8 mouse cellular contexts compared by ENCODE assay signal in genomic region chr4:109117596-109118326, GRCm38 (mm10).
DNase-seq lines count a peak whose midpoint lies in the region; ATAC-seq and TF ChIP-seq lines count a peak whose summit lies in the region.

No protein-coding gene starts in this region.

- peak overlapping the region; percentile 86 for H3K27ac ChIP-seq in bone marrow, adult 2 months (ENCODE audit: control insufficient read depth, insufficient read depth, low read depth, low read length, poor library complexity)
- H3K27ac ChIP-seq in embryonic facial prominence, embryonic 15.5 days (replicated peaks): peak overlapping the region; percentile 91
- H3K27ac ChIP-seq in limb, embryonic 14.5 days (replicated peaks; ENCODE audit: low read depth, low read length): peak overlapping the region; percentile 88
- peak overlapping the region; percentile 62; the same call in 1 of the 2 replicates for H3K27ac ChIP-seq in midbrain, postnatal 0 days (ENCODE audit: low read depth, low read length)

- DNase-seq in 416B (ENCODE audit: low read depth): peak; percentile 94
- DNase-seq in heart, adult 8-10 months (ENCODE audit: low spot score): peak; percentile 89
- peak; percentile 96 for DNase-seq in kidney, adult 9 months
- DNase-seq in limb, embryonic 14.5 days (ENCODE audit: low spot score): peak; percentile 90
- DNase-seq in midbrain, postnatal 0 days (ENCODE audit: low spot score): peak; percentile 92
- peak; percentile 85 to 88 for DNase-seq in spleen, postnatal 14 days (ENCODE audit: low spot score in 2 of 2)

- WGBS in bone marrow, adult 2 months: 3% methylated on average over 44 of the region's 46 CpGs
- WGBS in embryonic facial prominence, embryonic 15.5 days: under 1% methylated on average over 45 of the region's 46 CpGs
- 0% methylated on average over 28 of the region's 46 CpGs for WGBS in limb, embryonic 14.5 days
- under 1% methylated on average over 34 of the region's 46 CpGs for WGBS in midbrain, postnatal 0 days

- peak overlapping the region; percentile 74 for H3K4me2 ChIP-seq in embryonic facial prominence, embryonic 15.5 days (replicated peaks)
- peak overlapping the region; percentile 56 for H3K4me2 ChIP-seq in limb, embryonic 14.5 days (replicated peaks; ENCODE audit: low read depth, low read length, severe bottlenecking)
- peak overlapping the region; percentile 65 for H3K4me2 ChIP-seq in midbrain, postnatal 0 days (ENCODE audit: low read depth, low read length, poor library complexity, severe bottlenecking)

- peak overlapping the region; percentile 96 for H3K4me3 ChIP-seq in bone marrow, adult 2 months (replicated peaks; ENCODE audit: control insufficient read depth, low read depth, low read length)
- peak overlapping the region; percentile 53 for H3K4me3 ChIP-seq in embryonic facial prominence, embryonic 15.5 days (replicated peaks)
- peak overlapping the region; percentile 57 for H3K4me3 ChIP-seq in limb, embryonic 14.5 days (replicated peaks; ENCODE audit: low read length)
- H3K4me3 ChIP-seq in midbrain, postnatal 0 days (ENCODE audit: low read depth, low read length): peak overlapping the region; percentile 44

- ATAC-seq in embryonic facial prominence, embryonic 15.5 days (ENCODE audit: insufficient number of reproducible peaks, low FRiP score, low TSS enrichment, low read depth): peak; percentile 98
- ATAC-seq in limb, embryonic 14.5 days (ENCODE audit: low FRiP score, low read depth): peak; percentile 98
- peak; percentile 100 for ATAC-seq in midbrain, postnatal 0 days (ENCODE audit: low FRiP score)

- H3K4me1 ChIP-seq in bone marrow, adult 2 months (ENCODE audit: control insufficient read depth, insufficient read depth, low read length): peaks cover 4% of the 10 kb centered on the region; the same call in 1 of the 2 replicates
- peaks cover 25% of the 10 kb centered on the region for H3K4me1 ChIP-seq in embryonic facial prominence, embryonic 15.5 days
- H3K4me1 ChIP-seq in limb, embryonic 14.5 days (ENCODE audit: control insufficient read depth, insufficient read depth, low read length): peaks cover 23% of the 10 kb centered on the region
- H3K4me1 ChIP-seq in midbrain, postnatal 0 days (ENCODE audit: insufficient read depth, low read length): no peaks in the 10 kb centered on the region

- H3K9me3 ChIP-seq in embryonic facial prominence, embryonic 15.5 days (replicated peaks): no peaks in the 10 kb centered on the region
- no peaks in the 10 kb centered on the region for H3K9me3 ChIP-seq in limb, embryonic 14.5 days (ENCODE audit: control insufficient read depth, low read length)
- no peaks in the 10 kb centered on the region for H3K9me3 ChIP-seq in midbrain, postnatal 0 days (ENCODE audit: low read length)

- peak; percentile 70; the same call in 1 of the 2 replicates for TF ChIP-seq POLR2A in bone marrow, adult 2 months (IDR thresholded peaks at IDR 0.05; ENCODE audit: borderline replicate concordance, control insufficient read depth, low read depth, low read length)
- peak; percentile 62; the same call in 1 of the 2 replicates for TF ChIP-seq POLR2A in limb, embryonic 14.5 days (IDR thresholded peaks at IDR 0.05; ENCODE audit: borderline replicate concordance, extremely low read depth, insufficient read depth, insufficient read length)

- peak overlapping the region; percentile 45 for H3K9ac ChIP-seq in embryonic facial prominence, embryonic 15.5 days
- peak overlapping the region; percentile 66 for H3K9ac ChIP-seq in limb, embryonic 14.5 days (ENCODE audit: low read depth, low read length, severe bottlenecking)
- peak overlapping the region; percentile 24 for H3K9ac ChIP-seq in midbrain, postnatal 0 days (replicated peaks; ENCODE audit: low read length, poor library complexity, severe bottlenecking)

- no peaks in the 10 kb centered on the region for H3K27me3 ChIP-seq in embryonic facial prominence, embryonic 15.5 days
- no peaks in the 10 kb centered on the region for H3K27me3 ChIP-seq in limb, embryonic 14.5 days (ENCODE audit: control insufficient read depth, insufficient read depth, low read length)
- no peaks in the 10 kb centered on the region for H3K27me3 ChIP-seq in midbrain, postnatal 0 days (ENCODE audit: insufficient read depth, low read length)

- no peak for TF ChIP-seq CTCF in bone marrow, adult 2 months (IDR thresholded peaks at IDR 0.05; ENCODE audit: control insufficient read depth, insufficient read depth, low read length)
- no peak; the same call in 1 of the 2 replicates for TF ChIP-seq CTCF in midbrain, postnatal 0 days (IDR thresholded peaks at IDR 0.05)

- H3K36me3 ChIP-seq in embryonic facial prominence, embryonic 15.5 days: no peaks in the 10 kb centered on the region
- no peaks in the 10 kb centered on the region for H3K36me3 ChIP-seq in limb, embryonic 14.5 days (ENCODE audit: control insufficient read depth, insufficient read depth, low read length)
- H3K36me3 ChIP-seq in midbrain, postnatal 0 days (ENCODE audit: insufficient read depth, low read length): no peaks in the 10 kb centered on the region

Comparison
In these comparisons a context has a peak if more than half of its experiments do, and no peak if none do; other contexts are left out.
1. Peak in every context shown above with its lines: DNase-seq, ATAC-seq, H3K4me3 ChIP-seq and H3K27ac ChIP-seq.
2. H3K4me3 ChIP-seq: peak in every context shown above with its lines; median percentile 96 in bone marrow, adult 2 months; 57 in limb, embryonic 14.5 days; 53 in embryonic facial prominence, embryonic 15.5 days; 44 in midbrain, postnatal 0 days.